Mouse (Mus musculus): ENCODE measurements around the gene Nmt1. TPM values are rescaled to one million over a fixed set of nuclear protein-coding genes. Genes with fewer than 3 reads are reported as not detected.
A peak's percentile ranks its signal among the peaks of the same experiment; 100 is the strongest.

The Nmt1 gene
- total and polyA plus RNA-seq, 3 experiments: 84.5 to 205 (median 115) TPM

GRCm38 (mm10) chr11:103101481-103101865, 73.5 kb downstream of the Nmt1 start, which contains the start of the genes Plcd3 and Acbd4:
Gene Plcd3, minus strand, starts transcription at chr11:103101658.
Gene Acbd4, plus strand, starts transcription at chr11:103101682.
- TF ChIP-seq MAX (IDR thresholded peaks at IDR 0.05; ENCODE audit: low read length) (no peak), EP300 (IDR thresholded peaks at IDR 0.05; ENCODE audit: low read length) (no peak), ETS1 (conservative IDR thresholded peaks at IDR 0.05; ENCODE audit: low read depth, low read length) (no peak), MYC (IDR thresholded peaks at IDR 0.05; ENCODE audit: low read depth, low read length) (no peak), JUND (conservative IDR thresholded peaks at IDR 0.05; ENCODE audit: low read depth, low read length) (no peak), POLR2AphosphoS2 (IDR thresholded peaks at IDR 0.05; ENCODE audit: low read depth, low read length) (no peak), PAX5 (IDR thresholded peaks at IDR 0.05; ENCODE audit: low read length) (no peak), CTCF (conservative IDR thresholded peaks at IDR 0.05 in 1 of 2, IDR thresholded peaks at IDR 0.05 in 1 of 2; ENCODE audit: low read depth in 2 of 2, low read length in 2 of 2) (peak in 1 of 2 experiments; percentile 2; a peak in 1 of 4 replicates), RAD21 (IDR thresholded peaks at IDR 0.05; ENCODE audit: low read depth, low read length) (no peak), CHD1 (IDR thresholded peaks at IDR 0.05; ENCODE audit: low read depth, low read length) (no peak), ZMIZ1 (IDR thresholded peaks at IDR 0.05; ENCODE audit: low read depth, low read length) (no peak), MEF2A (IDR thresholded peaks at IDR 0.05; ENCODE audit: borderline replicate concordance, low read depth, low read length) (no peak), UBTF (IDR thresholded peaks at IDR 0.05; ENCODE audit: low read depth, low read length) (peak; percentile 87), JUN (IDR thresholded peaks at IDR 0.05; ENCODE audit: insufficient read depth, low read depth, low read length) (no peak), USF2 (conservative IDR thresholded peaks at IDR 0.05; ENCODE audit: low read depth, low read length) (no peak), SIN3A (IDR thresholded peaks at IDR 0.05; ENCODE audit: low read length) (no peak), IRF4 (IDR thresholded peaks at IDR 0.05; ENCODE audit: low read depth, low read length) (no peak), MXI1 (IDR thresholded peaks at IDR 0.05; ENCODE audit: low read depth, low read length) (peak; percentile 34; the same call in 1 of the 2 replicates), KAT2A (IDR thresholded peaks at IDR 0.05; ENCODE audit: insufficient replicate concordance, low read length) (no peak), ELF1 (IDR thresholded peaks at IDR 0.05; ENCODE audit: low read depth, low read length) (no peak), TCF12 (IDR thresholded peaks at IDR 0.05; ENCODE audit: low read depth, low read length) (no peak; the same call in 1 of the 2 replicates), MAFK (IDR thresholded peaks at IDR 0.05; ENCODE audit: insufficient replicate concordance, low read length) (no peak), NRF1 (IDR thresholded peaks at IDR 0.05; ENCODE audit: low read depth, low read length) (no peak), POLR2A (IDR thresholded peaks at IDR 0.05; ENCODE audit: low read depth, low read length) (peak; percentile 82), E2F4 (IDR thresholded peaks at IDR 0.05; ENCODE audit: insufficient replicate concordance, low read depth, low read length) (no peak)
- peaks cover 6% of the 10 kb centered on the region for H3K27me3 ChIP-seq (replicated peaks)
- in situ Hi-C loops (cut with MboI; ENCODE audit: low pct_ligation_motif_present, low pct_unique_long_range_greater_than_20kb, low sequenced_read_pairs): loop anchor here (5.0 kb wide), 2 partner anchors 56 to 226 kb away; no protein-coding TSS in a partner anchor
- H3K36me3 ChIP-seq (replicated peaks in 1 of 2; ENCODE audit: control insufficient read depth in 1 of 2, insufficient read depth in 1 of 2, low read length in 1 of 2): peaks cover 17 to 49% of the 10 kb centered on the region in 2 experiments
- peak within 1 kb of the TSS; percentile 51 for H3K27ac ChIP-seq (ENCODE audit: insufficient read depth, low read depth)
- H3K4me2 ChIP-seq (ENCODE audit: insufficient read depth, low read depth, poor library complexity, severe bottlenecking): peak within 1 kb of the TSS; percentile 47
- peak within 1 kb of the TSS; percentile 61 to 91 (median 79) for H3K4me3 ChIP-seq (replicated peaks in 1 of 3; ENCODE audit: low read depth in 2 of 3, low read length in 2 of 3, poor library complexity in 1 of 3)
- dilution Hi-C loops (cut with MboI; ENCODE audit: extremely low pct_ligation_motif_present, extremely low pct_unique_long_range_greater_than_20kb, low sequenced_read_pairs): no loop called here
- H3K9ac ChIP-seq (ENCODE audit: insufficient read depth, low read depth): peak within 1 kb of the TSS; percentile 82
- peak; percentile 76 for DNase-seq (ENCODE audit: extremely low read depth)
- H3K9me3 ChIP-seq (replicated peaks; ENCODE audit: low read length): no peaks in the 10 kb centered on the region
- H3K4me1 ChIP-seq (ENCODE audit: control insufficient read depth in 1 of 2, insufficient read depth in 2 of 2): peaks cover 40 to 77% of the 10 kb centered on the region in 2 experiments
- peaks cover 29% of the 10 kb centered on the region for H3K79me2 ChIP-seq (replicated peaks; ENCODE audit: control insufficient read depth, extremely low read depth, insufficient read depth, poor library complexity, severe bottlenecking)
